Mouse (Mus musculus): ENCODE data around the gene Gnl1. TPM values are rescaled to one million over a fixed set of nuclear protein-coding genes. Genes with fewer than 3 reads are reported as not detected.
"Not testable (repeated sequence)": the region's sequence is repeated elsewhere in the genome, so short reads cannot be mapped to it uniquely, and the experiment has no call there.

Gene Gnl1
- polyA plus RNA-seq, 1 experiment from 2014 or later, result 24.9 TPM

DNA sequence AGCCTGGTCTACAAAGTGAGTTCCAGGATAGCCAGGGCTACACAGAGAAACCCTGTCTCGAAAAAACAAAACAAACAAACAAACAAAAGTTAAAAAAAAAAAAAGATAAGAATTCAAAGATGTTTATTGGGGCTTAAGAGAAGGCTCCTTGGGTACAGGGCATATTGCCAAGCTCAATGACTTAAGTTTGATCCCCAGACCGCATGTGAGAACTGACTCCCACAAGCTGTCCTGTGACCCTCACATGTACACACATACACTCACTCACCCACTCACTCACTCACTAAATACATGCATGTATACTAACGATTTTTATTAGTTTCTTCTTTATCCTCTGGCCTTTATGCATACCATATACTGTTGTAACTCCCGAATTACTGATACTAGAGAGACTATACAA is 20.7 kb downstream of the Gnl1 start:
- H3K27ac ChIP-seq, result no peak overlapping the region

DNA sequence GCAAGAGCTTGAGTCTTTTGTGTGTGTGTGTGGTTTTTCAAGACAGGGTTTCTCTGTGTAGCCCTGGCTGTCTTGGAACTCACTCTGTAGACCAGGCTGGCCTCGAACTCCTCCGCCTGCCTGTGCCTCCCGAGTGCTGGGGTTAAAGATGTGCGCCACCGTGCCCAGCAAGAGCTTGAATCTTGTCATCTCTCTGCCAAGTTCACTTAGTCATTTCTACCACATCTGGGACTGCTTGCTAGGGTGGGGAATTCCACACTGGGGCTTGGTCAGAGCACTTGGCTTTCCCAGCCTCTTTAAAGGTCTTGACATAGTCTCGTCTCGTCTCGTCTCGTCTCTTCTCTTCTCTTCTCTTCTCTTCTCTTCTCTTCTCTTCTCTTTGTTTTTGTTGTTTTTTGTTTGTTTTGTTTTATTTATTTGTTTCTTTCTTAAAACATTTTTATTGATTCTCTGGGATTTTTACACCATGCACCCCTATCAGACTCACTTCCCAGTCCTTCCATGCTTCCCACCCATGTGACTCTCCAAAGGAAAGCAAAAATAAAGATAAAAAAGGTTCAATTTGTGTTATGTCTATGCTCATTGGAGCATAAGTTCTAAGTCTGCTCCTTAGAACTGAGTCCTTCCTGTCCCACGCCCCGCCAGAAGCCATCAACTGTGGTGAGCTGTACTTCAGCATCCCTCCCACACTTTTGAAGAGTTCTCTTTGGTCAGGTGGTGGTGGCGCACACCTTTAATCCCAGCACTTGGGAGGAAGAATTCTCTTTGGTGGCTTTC is 21.7 kb downstream of the Gnl1 start:
- H3K27ac ChIP-seq, result no peak overlapping the region
- peaks cover 19% of the 10 kb centered on the region; the same call in 1 of the 2 replicates for H3K36me3 ChIP-seq (ENCODE audit: inconsistent target)
- WGBS (ENCODE audit: missing documents), result 83% methylated on average over 11 of the region's 12 CpGs
- H3K79me2 ChIP-seq (ENCODE audit: inconsistent target), result peaks cover 98% of the 10 kb centered on the region
- no peak overlapping the region for H3K4me3 ChIP-seq (ENCODE audit: inconsistent target)

More for the DNA sequence above, 20.7 kb downstream of the Gnl1 start:
- 36% methylated on average over 4 of the region's 4 CpGs for WGBS (ENCODE audit: missing documents)
- H3K79me2 ChIP-seq (ENCODE audit: inconsistent target), result peaks cover 98% of the 10 kb centered on the region
- peaks cover 9% of the 10 kb centered on the region; the same call in 1 of the 2 replicates for H3K36me3 ChIP-seq (ENCODE audit: inconsistent target)
- H3K4me3 ChIP-seq (ENCODE audit: inconsistent target), result no peak overlapping the region

DNA sequence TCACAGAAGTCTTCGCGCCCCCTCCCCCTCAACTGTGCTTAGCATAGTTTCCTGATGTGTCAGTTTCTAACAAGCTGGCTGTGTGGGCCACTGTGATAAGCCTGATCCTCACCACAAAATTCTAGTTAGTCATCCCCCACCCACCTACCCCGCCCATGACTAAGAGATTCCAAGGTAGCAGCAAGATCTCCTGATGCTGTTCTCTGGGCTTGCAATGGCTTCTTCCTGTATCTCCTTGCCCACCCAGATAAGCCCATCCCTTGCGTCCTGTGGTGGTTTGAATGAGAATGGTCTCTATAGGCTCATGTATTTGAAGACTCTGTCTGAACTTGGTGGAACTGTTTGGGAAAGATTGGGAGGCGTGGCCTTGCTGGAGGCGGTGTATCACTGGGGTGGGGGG is 22.3 kb downstream of the Gnl1 start:
- Histone ChIP-seq H3K79me2 (ENCODE audit: inconsistent target) (peaks cover 98% of the 10 kb centered on the region), H3K4me3 (ENCODE audit: inconsistent target) (no peak overlapping the region), H3K27ac (no peak overlapping the region), H3K36me3 (ENCODE audit: inconsistent target) (peaks cover 19% of the 10 kb centered on the region; the same call in 1 of the 2 replicates)
- WGBS (ENCODE audit: missing documents), result 64% methylated on average over 6 of the region's 6 CpGs

DNA sequence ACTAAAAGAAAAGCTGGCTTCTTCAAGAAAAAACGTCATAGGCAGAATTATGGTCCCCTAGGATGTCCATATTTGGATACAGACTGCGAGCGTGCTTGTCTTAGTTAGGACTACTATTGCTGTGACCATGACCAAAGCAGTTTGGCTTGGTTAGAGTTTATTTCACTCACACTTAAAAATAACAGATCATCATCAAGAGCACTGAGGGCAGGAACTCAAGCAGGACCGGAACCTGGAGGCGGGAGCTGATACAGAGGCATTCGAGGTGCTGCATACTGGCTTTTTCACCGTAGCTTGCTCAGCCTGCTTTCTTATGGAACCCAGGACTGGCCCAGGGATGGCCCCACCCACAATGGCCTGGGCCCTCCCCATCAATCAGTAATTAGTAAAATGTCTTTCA is 23.7 kb downstream of the Gnl1 start:
- H3K79me2 ChIP-seq (ENCODE audit: inconsistent target), result peaks cover 86% of the 10 kb centered on the region
- WGBS (ENCODE audit: missing documents), result 90% methylated on average over 7 of the region's 7 CpGs
- H3K4me3 ChIP-seq (ENCODE audit: inconsistent target), result no peak overlapping the region
- H3K27ac ChIP-seq, result no peak overlapping the region
- peaks cover 19% of the 10 kb centered on the region; the same call in 1 of the 2 replicates for H3K36me3 ChIP-seq (ENCODE audit: inconsistent target)

DNA sequence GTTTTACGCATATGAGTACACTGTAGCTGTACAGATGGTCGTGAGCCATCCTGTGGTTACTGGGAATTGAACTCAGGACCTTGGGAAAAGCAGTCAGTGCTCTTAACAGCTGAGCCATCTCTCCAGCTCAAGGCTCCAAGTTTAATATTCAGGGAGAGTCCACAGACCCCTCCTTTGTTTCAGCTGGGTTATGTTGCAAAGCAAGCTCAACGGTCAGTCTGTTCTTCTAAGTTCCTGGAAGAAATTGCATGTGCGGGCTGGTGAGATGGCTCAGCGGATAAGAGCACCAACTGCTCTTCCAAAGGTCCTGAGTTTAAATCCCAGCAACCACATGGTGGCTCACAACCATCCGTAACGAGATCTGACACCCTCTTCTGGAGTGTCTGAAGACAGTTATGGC is 24.8 kb downstream of the Gnl1 start:
- WGBS (ENCODE audit: missing documents), result 70% methylated on average over 6 of the region's 7 CpGs
- Histone ChIP-seq H3K36me3 (ENCODE audit: inconsistent target) (peaks cover 19% of the 10 kb centered on the region; the same call in 1 of the 2 replicates), H3K79me2 (ENCODE audit: inconsistent target) (peaks cover 75% of the 10 kb centered on the region)
- H3K4me3 ChIP-seq (ENCODE audit: inconsistent target); H3K27ac ChIP-seq: not testable (repeated sequence)

DNA sequence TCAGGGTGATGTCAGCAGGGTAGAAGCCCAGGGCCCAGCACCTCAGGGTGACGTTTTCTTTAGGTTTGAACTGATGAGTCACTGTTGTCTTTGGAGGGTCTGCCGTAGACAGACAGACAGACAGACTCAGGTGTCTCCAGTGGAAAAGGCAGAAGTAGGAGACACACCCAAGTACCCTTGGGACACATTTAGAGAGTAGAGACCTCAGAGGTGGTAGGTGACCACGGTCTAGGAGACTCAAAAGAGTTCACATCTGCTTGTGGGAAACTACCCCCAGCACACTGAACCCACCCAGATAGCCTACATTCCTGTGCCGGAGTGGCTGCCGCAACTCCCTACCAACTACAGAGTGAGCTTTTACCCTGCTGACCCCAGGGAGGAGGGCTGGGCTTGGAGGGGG is 35.3 kb downstream of the Gnl1 start:
- Histone ChIP-seq H3K27ac (no peak overlapping the region), H3K79me2 (ENCODE audit: inconsistent target) (peaks cover 59% of the 10 kb centered on the region), H3K4me3 (ENCODE audit: inconsistent target) (no peak overlapping the region), H3K36me3 (ENCODE audit: inconsistent target) (peaks cover 43% of the 10 kb centered on the region)
- WGBS (ENCODE audit: missing documents), result 94% methylated on average over 5 of the region's 5 CpGs

DNA sequence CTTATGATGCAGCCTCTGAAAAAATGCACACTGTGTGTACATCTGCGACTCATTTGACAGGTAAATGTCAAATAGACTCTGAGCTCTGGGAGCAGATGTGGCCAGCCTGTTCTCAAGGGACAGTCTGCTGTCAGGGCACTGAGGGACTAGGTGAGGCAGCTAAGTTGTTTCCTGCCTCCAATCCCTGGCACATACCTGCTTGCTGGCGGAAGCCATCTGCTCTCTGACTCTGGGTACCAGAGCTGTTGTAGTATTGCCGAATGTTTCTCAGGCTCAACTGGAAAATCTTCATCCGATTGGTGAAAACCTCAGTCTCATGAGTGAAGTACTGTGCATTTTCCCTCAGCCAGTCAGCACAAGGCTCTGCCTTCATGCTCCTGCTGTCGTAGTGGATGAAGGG is 37.4 kb downstream of the Gnl1 start:
- peaks cover 43% of the 10 kb centered on the region for H3K36me3 ChIP-seq (ENCODE audit: inconsistent target)
- H3K27ac ChIP-seq, result no peak overlapping the region
- no peak overlapping the region for H3K4me3 ChIP-seq (ENCODE audit: inconsistent target)
- peaks cover 63% of the 10 kb centered on the region for H3K79me2 ChIP-seq (ENCODE audit: inconsistent target)
- 96% methylated on average over 5 of the region's 5 CpGs for WGBS (ENCODE audit: missing documents)

DNA sequence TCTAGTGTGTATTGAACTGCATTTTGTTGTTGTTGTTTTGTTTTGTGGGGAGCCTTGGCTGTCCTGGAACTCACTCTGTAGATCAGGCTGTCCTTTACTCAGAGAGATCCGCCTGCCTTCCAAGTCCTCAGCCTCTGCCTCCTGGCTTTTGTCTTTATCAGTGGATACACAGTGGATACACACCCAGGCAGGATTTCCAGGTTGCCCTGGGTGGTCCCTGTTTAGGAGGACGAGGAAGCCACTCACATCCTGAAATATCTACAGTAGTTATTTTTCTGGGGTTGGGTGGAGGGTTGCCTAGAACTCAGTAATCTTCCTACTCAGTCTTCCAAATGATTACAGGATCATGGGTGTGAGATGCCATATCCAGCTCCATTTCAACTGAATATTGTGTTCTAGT is 39.3 kb downstream of the Gnl1 start:
- peak overlapping the region; percentile 96 for H3K27ac ChIP-seq
- WGBS (ENCODE audit: missing documents), result 55% methylated on average over 2 of the region's 2 CpGs
- H3K4me3 ChIP-seq (ENCODE audit: inconsistent target), result peak overlapping the region; percentile 64
- peaks cover 43% of the 10 kb centered on the region for H3K36me3 ChIP-seq (ENCODE audit: inconsistent target)
- peaks cover 63% of the 10 kb centered on the region for H3K79me2 ChIP-seq (ENCODE audit: inconsistent target)

DNA sequence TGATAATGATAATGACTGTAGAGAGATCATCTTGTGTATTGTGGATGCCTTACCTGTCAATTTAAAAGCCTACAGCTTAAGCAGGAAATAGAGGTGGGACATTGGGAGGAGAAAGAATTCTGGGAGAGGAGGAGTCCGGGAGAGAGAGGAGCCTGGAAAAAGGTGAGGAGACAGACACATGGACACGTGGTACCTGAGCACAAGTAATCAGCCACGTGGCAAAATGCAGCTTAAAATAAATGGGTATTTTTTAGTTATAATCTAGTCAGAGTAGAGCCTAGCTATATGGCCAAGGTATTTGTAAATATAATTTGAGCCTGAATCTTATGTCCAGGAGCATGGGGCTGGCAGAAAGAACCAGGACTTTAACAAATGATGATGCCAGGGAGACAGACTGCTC is 39.9 kb downstream of the Gnl1 start:
- peak overlapping the region; percentile 96 for H3K27ac ChIP-seq
- H3K36me3 ChIP-seq (ENCODE audit: inconsistent target), result peaks cover 38% of the 10 kb centered on the region
- 39% methylated on average over 3 of the region's 3 CpGs for WGBS (ENCODE audit: missing documents)
- peaks cover 58% of the 10 kb centered on the region for H3K79me2 ChIP-seq (ENCODE audit: inconsistent target)
- H3K4me3 ChIP-seq (ENCODE audit: inconsistent target), result peak overlapping the region; percentile 64

DNA sequence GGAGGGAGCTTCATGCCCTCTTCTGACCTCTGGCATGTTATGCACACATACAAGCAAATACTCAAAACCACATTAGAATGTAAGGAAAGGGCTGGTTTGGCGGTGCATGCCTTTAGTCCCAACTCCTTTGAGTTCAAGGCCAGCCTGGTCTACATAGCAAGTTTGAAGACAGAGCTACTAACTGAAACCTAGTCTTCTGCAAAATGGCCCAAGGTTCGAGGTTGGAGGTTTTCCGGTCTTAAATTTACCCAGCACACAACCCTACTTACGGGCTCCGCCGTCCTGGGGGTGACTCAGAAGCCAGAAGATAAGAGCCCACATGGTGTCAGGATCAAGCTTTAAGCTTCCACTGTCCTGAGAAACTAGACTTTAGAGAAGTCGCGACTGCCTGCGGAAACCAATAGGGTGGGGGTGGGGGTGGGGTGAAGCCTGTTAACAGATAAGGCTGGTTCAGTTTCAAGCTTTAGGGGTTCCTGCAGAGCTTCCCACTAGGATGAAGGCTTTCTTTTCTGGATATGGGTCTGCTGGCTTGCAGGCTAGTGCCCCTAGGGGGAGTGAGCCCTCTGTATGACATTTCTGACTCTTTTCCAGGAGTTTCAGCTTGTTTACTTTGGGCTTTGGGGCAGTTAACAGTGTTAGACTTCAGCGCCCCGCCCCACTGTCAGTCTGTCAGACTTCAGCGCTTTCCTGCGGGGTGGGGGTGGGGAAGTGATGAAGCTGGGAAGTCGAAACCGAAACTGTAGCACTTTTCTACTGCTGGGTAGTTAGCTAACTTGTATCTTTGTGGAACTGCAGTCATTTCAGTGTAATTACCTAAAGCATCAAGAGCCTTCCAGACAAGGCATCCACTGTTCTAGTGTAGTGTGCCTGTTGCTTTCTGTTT is 40.8 kb downstream of the Gnl1 start, which contains the start of gene H2-T24:
TSS of gene H2-T24 (minus strand) at position 370 of the 883 bp plus-strand sequence.
- H3K4me3 ChIP-seq (ENCODE audit: inconsistent target), result peak within 1 kb of the TSS; percentile 64
- H3K79me2 ChIP-seq (ENCODE audit: inconsistent target), result peaks cover 49% of the 10 kb centered on the region
- peak within 1 kb of the TSS; percentile 96 for H3K27ac ChIP-seq
- 0% methylated on average over 15 of the region's 15 CpGs for WGBS (ENCODE audit: missing documents)
- H3K36me3 ChIP-seq (ENCODE audit: inconsistent target), result peaks cover 29% of the 10 kb centered on the region

DNA sequence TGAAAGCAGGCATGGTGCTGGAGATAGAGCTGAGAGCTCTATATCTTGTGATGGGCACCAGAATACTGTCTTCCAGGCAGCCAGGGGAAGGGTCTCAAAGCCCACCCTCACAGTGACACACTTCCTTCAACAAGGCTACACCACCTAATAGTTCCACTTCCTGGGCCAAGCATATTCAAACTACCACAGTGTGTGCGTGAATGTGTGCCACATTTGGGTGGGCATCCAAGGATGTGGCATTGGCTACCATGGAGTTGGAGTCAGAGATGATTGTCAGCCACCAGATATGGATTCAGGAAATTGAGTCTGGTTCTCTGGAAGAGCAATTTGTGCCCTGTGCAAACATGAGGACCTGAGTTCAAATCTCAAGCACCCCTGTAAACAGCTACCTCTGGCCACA is 41.7 kb downstream of the Gnl1 start:
- Histone ChIP-seq H3K36me3 (ENCODE audit: inconsistent target) (peaks cover 20% of the 10 kb centered on the region), H3K79me2 (ENCODE audit: inconsistent target) (peaks cover 40% of the 10 kb centered on the region), H3K4me3 (ENCODE audit: inconsistent target) (no peak overlapping the region), H3K27ac (peak overlapping the region; percentile 96)
- WGBS (ENCODE audit: missing documents), result 88% methylated on average over 1 of the region's 1 CpGs

DNA sequence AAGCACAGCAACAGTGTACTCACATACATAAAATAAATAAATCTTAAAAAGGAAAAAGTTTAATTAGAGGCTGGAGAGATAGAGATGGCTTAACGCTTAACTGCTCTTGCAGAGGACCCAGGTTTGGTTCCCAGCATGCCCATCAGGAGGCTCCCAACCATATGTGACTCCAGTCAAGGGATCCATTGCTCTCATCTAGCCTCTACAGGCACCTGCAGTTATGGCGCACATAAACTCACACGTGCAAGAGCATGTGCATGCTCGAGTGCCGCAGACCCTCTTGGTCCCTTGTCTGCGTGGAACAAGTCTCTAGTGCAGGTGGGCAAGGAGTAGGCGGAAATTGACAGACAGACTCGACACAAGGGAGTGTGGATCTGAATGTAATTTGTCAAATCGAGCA is 42.4 kb downstream of the Gnl1 start:
- WGBS (ENCODE audit: missing documents), result 75% methylated on average over 9 of the region's 9 CpGs
- H3K27ac ChIP-seq, result peak overlapping the region; percentile 96
- H3K4me3 ChIP-seq (ENCODE audit: inconsistent target), result no peak overlapping the region
- peaks cover 32% of the 10 kb centered on the region for H3K79me2 ChIP-seq (ENCODE audit: inconsistent target)
- H3K36me3 ChIP-seq (ENCODE audit: inconsistent target), result peaks cover 12% of the 10 kb centered on the region

DNA sequence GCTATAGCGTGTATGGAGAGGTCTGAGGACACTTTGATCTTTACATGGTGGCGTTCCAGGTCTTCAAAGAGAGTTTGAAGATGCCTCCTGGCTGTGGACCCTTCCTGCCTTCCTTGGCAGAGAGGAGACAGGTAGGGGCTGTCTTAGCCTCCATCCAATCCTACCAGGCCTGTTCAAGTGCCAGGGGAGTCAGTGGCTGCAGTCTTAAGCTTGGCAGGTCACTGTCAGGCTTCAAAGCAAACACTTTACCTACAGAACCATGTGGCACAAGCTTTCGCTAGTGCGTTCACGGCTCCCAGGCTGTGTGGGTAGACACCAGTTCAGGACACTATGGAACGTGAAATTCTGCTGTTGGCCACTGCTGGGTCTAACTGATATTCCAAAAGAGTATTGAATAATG is 43.3 kb downstream of the Gnl1 start:
- Histone ChIP-seq H3K4me3 (ENCODE audit: inconsistent target) (no peak overlapping the region), H3K27ac (peak overlapping the region; percentile 96), H3K36me3 (ENCODE audit: inconsistent target) (peaks cover 4% of the 10 kb centered on the region; the same call in 1 of the 2 replicates), H3K79me2 (ENCODE audit: inconsistent target) (peaks cover 24% of the 10 kb centered on the region)
- WGBS (ENCODE audit: missing documents), result 94% methylated on average over 6 of the region's 6 CpGs

DNA sequence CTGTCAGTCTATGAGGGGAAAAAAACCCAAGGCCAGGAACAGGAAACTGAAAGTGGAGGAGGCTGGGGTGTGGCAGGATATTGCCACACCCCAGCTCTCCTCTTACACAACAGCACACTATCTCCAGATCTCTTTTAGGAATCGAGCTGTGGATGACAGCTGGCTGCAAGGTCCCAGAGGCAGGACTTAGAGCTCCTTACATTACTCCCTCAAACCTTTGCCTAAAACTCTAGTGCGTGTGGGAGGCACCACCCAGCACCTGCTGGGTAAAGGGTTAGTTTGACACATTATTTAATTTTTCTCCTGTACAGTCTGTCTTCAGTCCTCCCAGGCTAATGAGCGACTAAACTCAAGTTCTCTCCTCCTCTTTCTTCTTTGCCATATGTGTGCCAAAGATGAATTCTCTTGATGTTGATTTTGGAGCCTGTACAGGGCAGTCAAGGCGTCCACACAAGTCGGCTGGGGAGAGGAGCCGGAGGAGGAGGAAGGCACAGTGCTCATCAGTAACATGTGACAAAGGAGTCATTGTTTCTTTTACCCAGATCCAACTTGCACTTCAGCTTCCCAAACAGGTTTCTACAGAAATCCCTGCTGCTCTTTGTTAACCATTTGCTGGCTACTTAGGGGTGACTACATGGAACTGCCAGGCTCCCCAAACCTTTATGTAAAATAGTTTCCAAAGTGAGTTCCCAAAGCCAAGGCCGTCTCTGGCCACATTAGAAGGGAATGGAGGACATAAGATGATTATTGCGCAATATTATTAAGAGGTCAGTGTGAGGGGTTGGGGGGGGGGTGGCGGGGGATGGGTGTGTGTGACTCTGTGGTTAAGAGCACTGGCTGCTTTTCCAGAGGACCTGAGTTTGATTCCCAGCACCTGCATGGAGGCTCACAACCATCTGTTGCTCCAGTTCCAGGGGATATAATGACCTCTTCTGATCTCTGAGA is 44.3 kb downstream of the Gnl1 start:
- Histone ChIP-seq H3K4me3 (ENCODE audit: inconsistent target) (no peak overlapping the region), H3K79me2 (ENCODE audit: inconsistent target) (peaks cover 13% of the 10 kb centered on the region), H3K27ac (peak overlapping the region; percentile 96), H3K36me3 (ENCODE audit: inconsistent target) (no peaks in the 10 kb centered on the region)
- WGBS (ENCODE audit: missing documents), result 28% methylated on average over 7 of the region's 9 CpGs

Data from macrophage (primary cell).